Mouse (Mus musculus): Measurements from ENCODE around the gene Jmy.
"Not testable (repeated sequence)": the region's sequence is repeated elsewhere in the genome, so short reads cannot be mapped to it uniquely, and the experiment has no call there.

Jmy gene

DNA sequence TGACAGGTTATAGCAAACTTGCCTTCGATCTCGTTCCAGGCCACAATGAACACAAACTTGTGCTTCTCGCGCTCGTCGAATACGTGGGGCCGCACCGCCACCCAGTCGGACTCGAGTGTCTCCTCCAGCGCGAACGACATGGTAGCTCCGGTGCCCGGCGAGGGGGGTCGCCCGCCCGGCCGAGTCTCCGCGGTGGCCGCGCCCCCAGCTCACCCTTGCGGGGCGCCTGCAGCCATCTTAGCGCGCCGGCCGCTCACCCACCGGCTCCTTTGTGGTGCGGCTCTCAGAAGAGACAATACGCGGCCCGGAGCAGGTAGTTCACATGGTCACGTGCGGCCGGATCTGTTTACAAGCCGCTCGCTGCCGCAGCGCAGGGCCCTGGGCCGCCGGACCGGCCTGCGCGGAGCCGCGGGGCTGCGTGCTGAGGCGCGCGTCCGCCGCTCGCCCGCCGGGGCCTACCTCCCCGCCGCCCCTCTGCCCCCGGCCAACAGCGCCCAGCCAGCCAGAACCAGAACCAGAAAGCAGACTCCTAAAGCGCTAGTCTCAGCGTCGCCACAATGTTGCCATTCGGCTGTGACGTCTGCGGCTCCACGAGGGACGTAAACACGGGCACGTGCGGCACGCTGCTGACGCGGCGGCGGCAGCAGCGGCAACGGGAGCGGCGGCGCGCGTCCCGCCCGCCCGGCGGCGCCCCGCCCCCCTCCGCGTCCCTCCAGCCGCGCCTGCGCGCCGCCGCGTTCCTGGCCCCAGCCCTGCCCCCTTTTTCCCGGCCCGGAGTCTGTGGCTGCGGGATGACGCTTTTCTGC is at the start of gene Jmy:
Jmy (minus strand) TSS at position 642 of the 806 bp plus-strand sequence.
- peak; percentile 31 for DNase-seq (ENCODE audit: extremely low spot score, low read depth, low spot score)

DNA sequence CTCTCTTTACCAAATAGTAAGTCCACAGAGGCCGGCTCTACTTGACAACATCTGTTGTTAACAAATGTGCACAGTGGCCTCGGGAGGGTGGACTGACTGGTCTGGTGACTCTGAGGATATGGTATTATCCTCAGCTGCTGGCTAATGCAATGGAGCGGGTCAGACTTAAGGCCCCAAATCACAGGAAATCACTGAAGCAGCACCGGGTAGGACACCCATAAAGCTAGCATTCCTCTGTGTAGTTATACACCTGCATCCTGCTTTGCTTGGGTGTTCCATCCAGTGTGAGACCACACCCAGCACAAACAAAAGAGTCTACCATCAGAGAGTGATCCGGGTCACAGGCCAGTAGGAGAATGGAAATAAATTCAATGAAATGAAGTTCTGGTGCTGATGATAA is 48.0 kb upstream of the Jmy start:
- no peak for DNase-seq (ENCODE audit: extremely low spot score, low read depth, low spot score)

DNA sequence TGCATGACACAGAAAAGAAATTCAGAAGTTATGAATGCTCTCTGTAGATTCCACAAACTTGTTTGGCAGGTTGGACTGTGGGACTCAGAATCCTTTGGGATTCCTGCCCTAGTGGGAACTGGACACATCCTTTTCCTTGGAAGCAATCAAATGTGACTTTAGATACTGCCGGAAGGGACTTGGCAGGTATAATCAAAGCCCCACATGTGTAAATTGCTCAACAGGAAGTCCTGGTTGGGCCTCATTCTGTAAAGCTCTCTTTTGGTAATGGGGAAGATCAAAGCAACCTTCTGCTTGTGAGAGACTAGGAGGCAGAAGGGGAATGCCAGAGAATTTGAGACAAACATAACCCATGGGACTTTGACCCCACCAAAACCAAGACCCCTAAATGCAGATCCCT is 46.4 kb upstream of the Jmy start:
- no peak for DNase-seq (ENCODE audit: extremely low spot score, low read depth, low spot score)

DNA sequence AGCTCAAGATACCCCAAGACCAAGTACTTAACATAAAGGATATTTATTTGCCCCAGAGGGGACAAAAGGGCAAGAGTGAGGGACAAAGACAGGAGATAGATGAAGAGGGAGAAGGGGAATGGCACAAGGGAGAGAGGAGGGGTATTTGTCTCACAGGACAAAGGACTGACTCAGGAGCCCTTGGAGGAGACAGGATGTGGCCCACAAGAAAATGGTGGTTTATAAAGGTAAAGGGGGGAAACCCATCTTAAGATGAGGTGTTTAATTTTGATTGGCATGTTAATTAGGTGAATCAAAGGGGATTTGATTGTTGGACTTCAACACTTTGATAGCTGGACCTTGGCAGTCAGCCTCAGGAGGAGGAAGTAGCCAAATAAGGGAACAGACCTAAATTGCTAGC is 44.7 kb upstream of the Jmy start:
- no peak for DNase-seq (ENCODE audit: extremely low spot score, low read depth, low spot score)

DNA sequence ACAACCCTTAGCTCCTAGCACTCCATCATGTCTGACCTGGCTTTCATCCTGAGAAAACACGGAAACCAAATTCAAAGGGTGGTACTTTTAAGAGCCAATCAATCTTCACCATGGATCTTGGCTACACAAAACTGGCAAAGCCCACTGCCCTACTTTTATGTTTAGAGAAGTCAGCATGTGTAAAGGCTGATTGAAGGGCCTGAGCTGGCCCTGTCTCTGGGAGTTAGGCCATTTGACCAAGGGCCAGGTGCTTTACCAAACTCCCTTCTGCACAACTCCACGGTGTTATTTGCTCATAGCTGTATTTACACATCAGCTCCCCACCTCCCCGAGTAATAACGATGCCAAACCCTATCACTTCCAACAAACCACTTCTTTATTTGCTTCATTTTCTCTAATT is 39.7 kb upstream of the Jmy start:
- DNase-seq (ENCODE audit: extremely low spot score, low read depth, low spot score), result no peak

DNA sequence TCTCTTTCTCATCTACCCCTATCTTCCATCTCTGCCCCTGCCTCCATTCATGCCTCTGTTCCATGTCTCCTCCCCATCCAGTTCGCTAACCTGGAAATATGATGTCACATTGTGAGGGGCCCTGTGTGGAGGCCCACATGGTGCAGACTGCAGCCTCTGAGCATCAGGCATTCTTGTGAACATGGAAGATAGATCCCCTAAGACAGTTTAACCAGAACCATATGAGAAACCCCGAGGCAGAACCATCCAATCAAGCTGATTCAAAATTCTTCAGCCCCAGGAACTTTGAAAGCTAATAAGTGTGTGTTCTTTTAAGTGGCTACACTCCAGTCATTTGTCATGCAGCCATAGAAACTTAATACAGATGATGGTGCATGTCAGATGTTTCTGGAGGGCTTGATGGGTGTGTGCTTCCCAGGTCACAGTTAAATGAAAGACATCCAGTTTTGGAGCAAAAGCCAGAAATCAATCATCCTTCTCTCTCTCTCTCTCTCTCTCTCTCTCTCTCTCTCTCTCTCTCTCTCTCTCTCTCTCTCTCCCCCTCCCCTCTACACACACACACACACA is 19.2 kb upstream of the Jmy start:
- DNase-seq (ENCODE audit: extremely low spot score, low read depth, low spot score), result no peak

DNA sequence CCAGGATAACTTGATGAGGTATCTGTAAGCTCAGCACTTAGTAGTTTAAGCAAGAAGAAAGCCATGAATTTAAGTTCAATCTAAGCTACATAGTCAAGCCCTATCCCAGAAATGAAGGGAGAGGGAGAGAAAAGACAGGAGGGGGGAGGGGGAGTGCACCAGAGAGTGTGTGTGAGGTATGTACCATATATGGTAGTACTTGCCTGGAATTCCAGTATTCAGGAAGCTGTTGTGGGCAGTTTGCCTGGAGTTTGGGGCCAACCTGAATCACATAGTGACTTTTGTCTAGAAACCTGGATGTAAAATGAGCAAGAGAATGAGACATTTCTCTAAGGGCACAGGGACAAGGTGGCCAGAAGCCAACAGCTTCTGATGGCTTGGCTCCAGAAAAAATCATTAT is 17.6 kb upstream of the Jmy start:
- DNase-seq (ENCODE audit: extremely low spot score, low read depth, low spot score), result no peak

DNA sequence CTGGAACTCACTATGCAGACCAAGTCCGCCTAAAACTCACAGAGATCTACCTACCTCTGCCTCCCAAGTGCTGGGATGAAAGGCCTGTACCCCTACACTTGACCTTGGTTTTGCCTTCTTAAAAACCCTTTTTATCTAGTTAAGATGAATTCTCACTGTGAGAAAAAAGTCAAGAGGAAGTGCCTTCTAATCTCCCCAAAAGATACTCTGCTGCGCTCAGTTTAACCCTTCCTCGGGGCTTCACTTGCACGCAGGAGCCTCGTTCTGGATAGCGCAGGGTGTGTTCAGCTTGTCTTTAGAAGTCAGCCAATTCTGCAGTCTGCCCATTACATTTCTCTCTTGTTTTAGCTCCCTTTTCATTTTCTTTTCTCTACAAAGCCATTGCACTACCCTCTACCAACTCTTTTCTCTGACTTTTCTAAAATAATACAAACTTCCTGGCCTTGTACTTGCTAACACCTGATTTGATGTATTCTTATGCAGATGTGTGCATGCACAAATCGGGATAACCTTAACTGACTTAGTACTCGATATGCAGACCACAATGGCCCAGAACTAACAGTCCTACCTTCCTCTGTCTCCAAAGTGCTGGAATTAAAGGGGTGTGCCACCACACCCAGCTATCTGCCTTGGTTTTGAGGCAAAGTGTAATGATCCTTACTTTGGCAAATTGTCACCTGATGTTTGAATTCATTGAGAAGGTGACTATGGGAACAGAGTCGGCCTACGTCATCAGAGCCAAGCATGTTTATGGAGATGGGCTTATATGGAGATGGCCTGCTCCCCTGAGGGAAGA is 14.6 kb upstream of the Jmy start:
- no peak for DNase-seq (ENCODE audit: extremely low spot score, low read depth, low spot score)

DNA sequence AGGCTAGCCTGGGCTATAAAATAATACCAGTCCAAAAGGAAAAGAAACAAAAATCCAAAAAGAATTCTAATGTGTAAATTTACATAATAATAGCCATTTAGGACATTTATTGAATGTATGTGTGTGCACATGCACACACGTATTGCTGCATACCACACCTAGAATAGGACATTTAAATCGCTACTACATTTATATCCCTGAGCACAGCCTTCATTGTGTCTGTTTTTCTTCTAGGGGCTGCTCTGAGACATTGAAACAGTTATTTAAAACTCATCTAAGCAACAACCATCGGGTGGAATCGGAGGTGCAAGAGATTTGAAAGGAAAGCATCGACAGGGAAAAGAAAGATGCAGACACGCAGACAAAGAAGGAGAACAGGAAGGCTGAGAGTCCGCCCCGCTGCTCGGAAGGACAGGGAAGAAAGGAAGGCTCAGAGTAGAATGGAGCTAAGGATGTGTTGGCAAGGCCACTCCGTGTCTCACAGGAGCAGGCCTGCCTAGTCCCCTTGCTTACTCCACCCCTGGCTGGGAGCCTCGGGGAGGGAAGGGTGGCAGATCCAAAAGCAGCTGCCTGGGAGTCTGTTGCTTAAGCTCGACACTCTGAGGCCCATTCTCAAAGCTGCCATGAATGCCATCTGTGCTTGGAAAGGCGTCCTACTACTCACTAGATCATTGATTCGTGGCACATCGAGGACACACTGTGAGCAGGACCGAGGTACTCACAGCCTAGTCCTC is 11.0 kb upstream of the Jmy start:
- no peak for DNase-seq (ENCODE audit: extremely low spot score, low read depth, low spot score)

DNA sequence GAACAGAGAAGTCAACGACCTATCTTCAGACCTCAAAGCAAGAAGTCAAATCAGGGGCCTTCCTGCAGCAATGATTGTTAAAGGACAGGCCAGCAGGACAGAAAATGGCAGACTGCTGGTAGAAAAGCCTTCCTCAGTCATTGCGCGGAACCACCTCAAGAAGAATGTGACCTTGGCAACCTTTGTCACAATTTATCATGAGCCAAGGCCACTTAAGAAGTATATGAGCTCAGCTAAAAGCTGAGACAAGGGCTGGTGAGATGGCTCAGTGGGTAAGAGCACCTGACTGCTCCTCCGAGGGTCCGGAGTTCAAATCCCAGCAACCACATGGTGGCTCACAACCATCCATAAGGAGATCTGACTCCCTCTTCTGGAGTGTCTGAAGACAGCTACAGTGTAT is 7.3 kb upstream of the Jmy start:
- not testable (repeated sequence) for DNase-seq (ENCODE audit: extremely low spot score, low read depth, low spot score)

DNA sequence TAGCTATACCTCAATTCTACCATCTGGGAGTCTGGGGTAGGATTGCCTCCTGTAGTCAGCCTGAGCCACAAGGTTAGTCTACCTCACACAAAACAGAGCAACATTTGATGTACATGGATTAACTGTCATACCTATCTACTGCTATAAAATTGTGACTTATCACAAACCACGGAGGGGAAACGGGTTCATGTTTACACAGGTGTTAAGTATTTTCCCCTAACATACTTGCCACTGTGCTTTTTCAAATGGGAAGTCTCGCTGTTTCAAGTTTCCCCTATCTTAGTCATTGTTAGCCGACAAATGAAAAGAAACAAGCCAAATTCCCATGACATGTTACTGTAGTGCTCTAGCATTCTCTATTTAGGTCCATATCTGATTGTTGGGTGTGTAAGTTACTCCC is 2.1 kb upstream of the Jmy start:
- no peak for DNase-seq (ENCODE audit: extremely low spot score, low read depth, low spot score)

DNA sequence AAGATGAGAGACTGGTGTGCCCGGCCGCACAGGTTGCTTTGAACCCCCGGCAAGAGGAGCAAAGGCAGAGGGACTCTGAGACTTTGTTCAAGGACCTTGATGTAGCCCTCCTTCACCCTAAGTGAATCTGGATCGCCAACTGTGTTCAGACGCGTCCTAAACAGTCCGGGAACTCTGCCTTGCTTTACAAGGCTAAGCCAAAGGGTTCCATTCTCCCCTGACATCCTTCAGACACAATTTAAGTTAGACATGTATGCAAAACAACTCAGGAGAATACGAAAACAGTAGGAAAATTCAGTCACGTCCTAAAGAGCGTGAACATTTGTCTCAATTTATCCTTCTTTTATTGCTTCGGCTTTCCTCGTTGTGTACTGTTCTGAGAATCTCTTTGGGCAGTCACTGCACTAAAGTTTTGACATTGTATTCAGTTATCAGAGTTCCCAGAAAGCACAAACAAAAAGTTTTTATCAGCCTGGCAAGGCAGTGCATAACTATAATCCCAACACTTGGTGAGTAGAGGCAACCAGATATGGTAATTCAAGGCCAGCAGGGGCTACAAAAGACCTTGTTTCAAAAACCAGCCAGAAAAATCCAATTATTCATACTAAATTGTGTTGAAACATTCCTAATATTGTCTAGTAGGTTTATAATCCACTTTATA is 495 bp upstream of the Jmy start:
- no peak for DNase-seq (ENCODE audit: extremely low spot score, low read depth, low spot score)

DNA sequence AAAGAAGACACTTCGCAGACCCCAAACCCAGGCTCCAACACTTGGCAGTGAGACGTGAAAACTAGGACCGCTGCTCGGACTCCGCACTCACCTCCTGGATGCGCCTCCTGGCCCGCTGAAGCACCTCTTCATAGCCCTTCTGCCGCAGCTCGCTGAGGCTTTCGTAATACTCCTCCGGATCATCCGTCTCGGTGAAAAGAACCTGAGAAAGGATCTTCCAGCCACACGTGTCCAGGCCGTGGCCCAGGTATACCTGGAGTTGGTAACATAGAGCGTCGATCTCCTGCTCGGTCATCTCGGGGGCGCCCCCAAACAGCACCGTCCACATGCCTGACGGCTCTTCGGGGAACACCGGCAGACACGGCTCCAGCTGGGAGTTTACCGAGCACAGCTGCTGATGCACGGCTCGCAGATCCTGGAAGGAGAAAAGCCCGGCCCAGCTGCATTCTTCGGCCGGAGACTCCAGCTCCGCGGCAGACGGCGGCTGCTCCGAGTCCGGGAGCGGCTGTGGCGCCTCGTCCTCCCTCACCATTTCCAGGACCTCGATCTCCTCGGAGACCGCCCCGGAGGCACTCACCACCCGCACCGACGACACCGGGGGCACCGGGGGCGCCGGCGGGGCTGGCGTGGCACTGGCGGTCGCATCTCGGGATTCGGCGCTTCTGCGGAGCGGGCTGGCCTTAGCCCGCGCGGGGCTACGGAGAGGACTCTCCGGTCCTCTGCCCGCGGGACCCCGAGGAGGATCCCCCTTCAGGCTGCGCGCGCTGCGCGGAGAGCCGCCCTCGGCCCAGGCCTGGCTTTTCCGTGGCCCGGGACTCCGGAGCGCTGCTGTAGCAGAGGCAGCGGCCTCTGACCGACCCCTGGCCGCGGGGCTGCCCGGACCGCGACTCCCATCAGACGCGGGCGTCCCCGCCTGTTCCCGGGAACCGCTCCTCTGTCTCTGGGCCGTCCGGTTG is 1.1 kb downstream of the Jmy start:
- no peak for DNase-seq (ENCODE audit: extremely low spot score, low read depth, low spot score)

DNA sequence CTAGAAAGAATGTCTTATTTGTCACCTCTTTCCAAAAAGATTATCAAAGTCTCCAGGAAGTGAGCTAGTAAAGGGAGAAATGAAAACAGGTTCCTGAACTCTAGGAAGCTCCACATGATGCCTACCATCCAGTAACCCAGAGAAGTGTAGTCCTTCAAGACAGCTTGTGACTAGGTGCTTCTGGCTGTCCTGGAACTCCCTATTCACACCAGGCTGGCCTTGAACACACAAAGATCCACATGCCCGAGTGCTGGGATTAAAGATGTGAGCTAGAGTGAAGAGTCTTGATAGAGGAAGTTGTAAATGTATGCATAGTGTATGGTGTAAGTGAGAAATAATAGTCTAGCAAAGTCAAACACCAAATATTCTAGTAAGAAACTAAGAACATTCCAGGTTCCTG is 2.6 kb downstream of the Jmy start:
- no peak for DNase-seq (ENCODE audit: extremely low spot score, low read depth, low spot score)

DNA sequence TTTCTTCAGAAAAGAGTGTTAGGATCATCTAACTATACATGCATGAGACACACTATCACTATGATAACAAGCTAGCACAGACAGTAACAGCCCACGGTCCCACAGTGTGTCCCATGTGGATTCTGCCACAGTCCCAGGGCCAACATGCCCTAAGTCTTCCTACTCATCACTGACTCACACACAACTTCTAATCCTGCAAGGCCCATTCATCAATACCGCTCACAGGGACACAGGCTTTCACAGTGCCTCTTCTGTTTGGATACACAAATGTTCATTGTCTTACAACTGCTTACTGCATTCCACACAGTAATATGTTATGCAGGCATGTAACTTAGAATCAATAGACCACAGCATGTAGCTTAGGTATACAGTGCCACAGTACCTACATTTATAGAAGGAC is 11.1 kb downstream of the Jmy start:
- no peak for DNase-seq (ENCODE audit: extremely low spot score, low read depth, low spot score)

DNA sequence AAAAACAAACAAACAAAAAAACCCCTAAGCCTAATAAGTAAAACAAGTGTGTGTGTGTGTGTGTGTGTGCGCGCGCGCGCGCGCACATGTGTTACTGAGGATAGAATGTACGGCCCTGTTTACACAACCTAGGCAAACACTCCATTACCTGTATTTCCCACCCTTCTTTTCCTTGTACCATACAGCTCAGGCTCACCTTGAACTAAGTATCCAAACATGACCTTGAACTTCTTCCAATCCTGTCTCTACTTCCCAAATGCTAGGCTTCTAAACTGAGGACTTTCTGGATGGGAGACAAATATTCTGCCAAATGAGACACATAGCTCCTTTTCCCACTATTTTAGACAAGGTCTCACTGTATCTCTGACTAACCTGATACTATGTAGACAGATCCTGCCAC is 11.9 kb downstream of the Jmy start:
- no peak for DNase-seq (ENCODE audit: extremely low spot score, low read depth, low spot score)

DNA sequence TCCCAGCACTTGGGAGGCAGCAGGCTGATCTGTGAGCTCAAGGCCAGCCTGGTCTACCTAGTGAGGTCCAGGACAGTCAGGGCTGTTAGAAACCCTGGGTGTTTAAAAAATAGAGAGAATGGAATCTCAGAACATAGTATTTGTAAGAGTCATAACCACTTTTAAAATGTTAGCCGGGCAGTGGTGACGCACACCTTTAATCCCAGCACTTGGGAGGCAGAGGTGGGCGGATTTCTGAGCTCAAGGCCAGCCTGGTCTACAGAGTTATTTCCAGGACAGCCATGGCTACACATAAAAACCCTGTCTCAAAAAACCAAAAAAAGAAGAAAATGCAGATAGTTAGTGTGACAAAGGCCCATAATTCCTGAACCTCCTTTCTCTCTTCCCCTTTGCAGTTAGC is 15.3 kb downstream of the Jmy start:
- no peak for DNase-seq (ENCODE audit: extremely low spot score, low read depth, low spot score)

DNA sequence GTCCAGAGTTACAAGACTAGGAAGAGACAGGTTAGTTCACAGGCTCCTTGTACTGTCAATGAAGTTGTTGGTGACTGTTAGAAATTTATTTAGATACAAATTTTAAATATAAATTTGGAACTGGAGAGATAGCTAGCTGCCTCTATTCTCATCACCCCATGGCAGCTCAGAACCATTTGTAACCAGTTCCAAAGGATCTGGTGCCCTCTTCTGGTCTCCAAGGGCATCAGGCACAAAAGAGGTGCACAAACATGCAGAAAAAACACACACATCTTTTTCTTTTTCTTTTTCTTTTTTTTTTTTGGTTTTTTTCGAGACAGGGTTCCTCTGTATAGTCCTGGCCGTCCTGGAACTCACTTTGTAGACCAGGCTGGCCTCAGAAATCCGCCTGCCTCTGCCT is 18.5 kb downstream of the Jmy start:
- DNase-seq (ENCODE audit: extremely low spot score, low read depth, low spot score), result no peak

DNA sequence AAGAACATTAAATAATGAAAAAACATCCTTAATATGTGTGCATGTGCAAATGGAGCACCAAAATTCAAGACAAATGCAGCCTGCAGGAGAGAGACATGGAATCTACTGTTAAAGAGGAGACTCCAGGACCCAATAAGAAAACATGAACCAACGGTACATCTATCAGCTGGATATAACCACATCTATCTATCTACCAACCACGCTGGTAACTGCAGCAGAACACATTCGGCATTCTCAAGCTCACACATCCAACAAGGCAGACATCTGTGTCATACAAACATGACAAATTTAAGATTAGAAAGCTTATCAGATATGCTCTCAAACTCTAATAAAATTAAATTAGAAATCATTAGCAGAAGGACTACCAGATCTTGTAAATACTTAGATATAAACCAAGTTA is 21.3 kb downstream of the Jmy start:
- DNase-seq (ENCODE audit: extremely low spot score, low read depth, low spot score), result no peak

DNA sequence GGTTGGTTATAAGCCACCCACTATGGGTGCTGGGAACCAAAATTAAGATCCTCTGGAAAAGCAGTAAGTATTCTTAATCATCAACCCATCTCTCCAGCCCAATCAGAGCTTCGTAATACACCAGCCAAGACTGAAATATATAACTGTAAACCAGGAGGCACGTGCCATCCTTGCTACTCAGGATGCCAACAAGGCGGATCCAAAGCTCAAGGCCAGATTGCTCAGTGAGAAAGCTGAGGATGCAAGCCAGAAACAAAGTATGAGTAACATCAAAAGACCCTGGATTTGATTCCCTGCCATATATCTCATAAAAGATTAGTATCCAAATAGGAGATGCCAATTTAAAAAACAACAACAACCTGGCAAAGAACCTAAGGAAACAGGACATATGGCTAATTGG is 31.3 kb downstream of the Jmy start:
- no peak for DNase-seq (ENCODE audit: extremely low spot score, low read depth, low spot score)

Measured in hindlimb bud, embryonic 11.5 days (tissue).